Mouse (Mus musculus) c-Kit-negative CD71-positive TER-119-positive erythroid progenitor cells, embryonic 14.5 days (primary cell): ENCODE data around the gene Nfe2l3.
A peak's percentile ranks its signal among the peaks of the same experiment; 100 is the strongest.

ENCODE experiments used
- DNase-seq: peaks from one replicate; pipeline ENCODE4 v3.0.0-alpha.2; 2013; ENCODE audit warnings: low read depth, low spot score

The Nfe2l3 gene

GRCm38 (mm10) chr6:51442191-51442835 lies 9.8 kb downstream of the Nfe2l3 start:
- DNase-seq = no peak

GRCm38 (mm10) chr6:51452927-51453503 lies 20.5 kb downstream of the Nfe2l3 start:
- DNase-seq = no peak

- no peak for DNase-seq
Observed at GRCm38 (mm10) chr6:51454949-51455348, 22.5 kb downstream of the Nfe2l3 start.

- DNase-seq = no peak
Observed at GRCm38 (mm10) chr6:51456198-51456597, 23.7 kb downstream of the Nfe2l3 start.

GRCm38 (mm10) chr6:51457283-51457682 lies 24.8 kb downstream of the Nfe2l3 start:
- no peak for DNase-seq

- DNase-seq = no peak
Observed at GRCm38 (mm10) chr6:51457770-51458387, 25.4 kb downstream of the Nfe2l3 start.

- DNase-seq = no peak
Observed at GRCm38 (mm10) chr6:51458925-51459312, 26.4 kb downstream of the Nfe2l3 start.

GRCm38 (mm10) chr6:51459313-51460020 lies 27.0 kb downstream of the Nfe2l3 start:
- no peak for DNase-seq

GRCm38 (mm10) chr6:51460021-51460360 lies 27.5 kb downstream of the Nfe2l3 start:
- DNase-seq = no peak

- DNase-seq = no peak
Observed at GRCm38 (mm10) chr6:51460363-51460762, 27.9 kb downstream of the Nfe2l3 start.

- no peak for DNase-seq
Observed at GRCm38 (mm10) chr6:51467649-51468048, 35.2 kb downstream of the Nfe2l3 start.

- peak; percentile 79 for DNase-seq
Observed at GRCm38 (mm10) chr6:51468891-51469561, 36.6 kb downstream of the Nfe2l3 start.

- peak; percentile 99 for DNase-seq
Observed at GRCm38 (mm10) chr6:51469715-51470310, 37.3 kb downstream of the Nfe2l3 start, which contains the start of gene Hnrnpa2b1. TSS of gene Hnrnpa2b1 (minus strand) at chr6:51469894.

- DNase-seq = peak; percentile 81
Observed at GRCm38 (mm10) chr6:51470311-51471178, 38.1 kb downstream of the Nfe2l3 start, which contains the start of gene Cbx3. TSS of gene Cbx3 (plus strand) at chr6:51470360.

- no peak for DNase-seq
Observed at GRCm38 (mm10) chr6:51471179-51471505, 38.7 kb downstream of the Nfe2l3 start.

GRCm38 (mm10) chr6:51471782-51472181 lies 39.3 kb downstream of the Nfe2l3 start:
- no peak for DNase-seq

GRCm38 (mm10) chr6:51472213-51472612 lies 39.7 kb downstream of the Nfe2l3 start:
- no peak for DNase-seq

- DNase-seq = no peak
Observed at GRCm38 (mm10) chr6:51479136-51479731, 46.8 kb downstream of the Nfe2l3 start.

GRCm38 (mm10) chr6:51481548-51481947 lies 49.1 kb downstream of the Nfe2l3 start:
- no peak for DNase-seq

- no peak for DNase-seq
Observed at GRCm38 (mm10) chr6:51483861-51484260, 51.4 kb downstream of the Nfe2l3 start.
